Mouse (Mus musculus) embryonic facial prominence, embryonic 10.5 days (tissue): ENCODE results near the gene Serpini1. TPM values are rescaled to one million over a fixed set of nuclear protein-coding genes. Genes with fewer than 3 reads are reported as not detected.
"Not testable (repeated sequence)": the region's sequence is repeated elsewhere in the genome, so short reads cannot be mapped to it uniquely, and the experiment has no call there.

ENCODE experiments used
- DNase-seq: peaks from one replicate; pipeline ENCODE4 v3.0.0-alpha.2; 2017; ENCODE audit warnings: low spot score
- H3K27ac ChIP-seq: fragments of 300-500 bp; sonication (generic); replicated peaks from 2 replicates; pipeline ENCODE4 v1.5.1; 2016; ENCODE audit warnings: mild to moderate bottlenecking
- H3K27me3 ChIP-seq: fragments of 300-500 bp; sonication (generic); replicated peaks from 2 replicates; pipeline ENCODE4 v1.6.1; 2016; ENCODE audit warnings: low read depth, mild to moderate bottlenecking; ENCODE audit not compliant: poor library complexity, severe bottlenecking
- H3K36me3 ChIP-seq: fragments of 300-500 bp; sonication (generic); replicated peaks from 2 replicates; pipeline ENCODE4 v1.6.1; 2016; ENCODE audit warnings: mild to moderate bottlenecking, moderate library complexity
- H3K4me1 ChIP-seq: fragments of 300-500 bp; sonication (generic); 2 replicates; pipeline ENCODE4 v1.6.1; 2016
- H3K4me3 ChIP-seq: fragments of 300-500 bp; sonication (generic); 2 replicates; pipeline ENCODE4 v1.5.1; 2016; ENCODE audit warnings: mild to moderate bottlenecking, moderate library complexity
- H3K9me3 ChIP-seq: fragments of 300-500 bp; sonication (generic); 2 replicates; pipeline ENCODE4 v1.6.1; 2016; ENCODE audit warnings: mild to moderate bottlenecking
- WGBS: fragments of 180-500 bp; shearing (Covaris S2); methylation state at CpG from one replicate; pipeline ENCODE4 v1.1.7; 2016; 5-methylcytosine and 5-hydroxymethylcytosine counted together
- polyA plus RNA-seq: library from polyadenylated mRNA; unstranded; fragments of >200 nt; fragmentation: Nextera tagmentation; extraction: Ambion mirVana; gene quantifications from 2 replicates; pipeline ENCODE4 v1.2.1, GENCODE M21; 2016

Gene Serpini1
- polyA plus RNA-seq, 1 experiment from 2014 or later: 7.4 TPM

DNA sequence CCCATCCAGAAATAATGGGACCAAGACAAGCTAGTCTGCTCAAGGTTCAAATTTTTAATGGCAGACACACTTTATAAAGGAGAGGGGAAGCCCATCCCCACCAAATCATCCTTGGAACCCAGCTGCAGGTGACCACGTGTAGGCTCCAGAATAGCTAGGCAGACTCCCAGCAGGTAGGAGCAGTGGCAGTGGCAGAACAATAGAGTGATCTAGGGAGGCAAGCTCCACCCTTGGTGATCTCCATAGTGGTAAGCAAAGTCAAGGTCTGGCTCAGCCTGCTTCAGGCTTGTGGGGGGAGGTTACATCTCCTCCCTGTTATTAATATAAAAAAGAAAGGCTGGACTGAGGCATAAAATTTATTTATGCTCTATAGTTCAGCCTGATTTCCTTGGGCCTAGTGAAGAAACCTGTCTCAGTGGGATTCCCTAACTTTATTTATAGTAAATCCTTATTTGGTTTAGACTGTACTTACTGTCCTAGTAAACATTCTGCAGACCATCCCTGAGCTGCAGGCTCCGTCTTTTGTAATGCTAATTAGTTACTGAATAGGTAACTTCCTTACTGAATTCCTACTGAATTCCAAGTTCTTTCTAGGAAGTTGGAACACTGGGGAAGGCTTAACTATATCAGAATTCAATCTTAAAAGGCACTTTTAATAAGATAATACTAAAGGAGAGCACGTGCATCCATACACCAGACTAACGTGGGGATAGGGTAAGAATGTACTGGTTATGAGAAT is 93.2 kb downstream of the Serpini1 start:
- not testable (repeated sequence) for DNase-seq, H3K4me1 ChIP-seq, H3K36me3 ChIP-seq, H3K4me3 ChIP-seq, H3K9me3 ChIP-seq, H3K27ac ChIP-seq, H3K27me3 ChIP-seq
- WGBS: 66% methylated on average over 4 of the region's 4 CpGs

DNA sequence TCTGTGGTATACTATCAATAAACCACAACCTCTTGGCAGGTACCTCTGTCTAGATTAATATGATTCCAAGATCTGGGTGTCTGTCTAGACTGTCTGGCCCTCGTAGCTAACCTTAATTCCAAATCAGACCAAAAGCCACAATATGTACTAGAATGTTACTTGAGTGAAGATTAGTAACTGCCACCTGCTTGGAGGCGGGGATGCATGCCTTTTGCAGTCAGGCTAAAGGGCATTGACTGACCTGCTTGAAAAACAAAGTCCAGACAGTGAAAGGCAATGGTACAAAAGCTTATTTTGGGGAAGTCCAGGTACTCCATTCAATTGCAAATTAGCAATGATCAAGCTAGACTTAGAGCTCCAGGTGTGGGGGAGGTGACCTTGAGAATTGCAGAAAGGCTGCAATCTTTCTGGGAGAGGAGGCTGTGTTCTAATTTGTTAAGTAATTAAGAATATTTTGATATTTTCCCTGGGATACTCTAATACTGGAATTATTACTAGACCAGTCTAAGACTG is 94.3 kb downstream of the Serpini1 start:
- 82% methylated on average over 2 of the region's 2 CpGs for WGBS
- DNase-seq: no peak
- Histone ChIP-seq H3K27ac (no peak overlapping the region), H3K4me1 (no peaks in the 10 kb centered on the region), H3K9me3 (no peaks in the 10 kb centered on the region), H3K36me3 (no peaks in the 10 kb centered on the region), H3K4me3 (no peak overlapping the region), H3K27me3 (no peaks in the 10 kb centered on the region)

DNA sequence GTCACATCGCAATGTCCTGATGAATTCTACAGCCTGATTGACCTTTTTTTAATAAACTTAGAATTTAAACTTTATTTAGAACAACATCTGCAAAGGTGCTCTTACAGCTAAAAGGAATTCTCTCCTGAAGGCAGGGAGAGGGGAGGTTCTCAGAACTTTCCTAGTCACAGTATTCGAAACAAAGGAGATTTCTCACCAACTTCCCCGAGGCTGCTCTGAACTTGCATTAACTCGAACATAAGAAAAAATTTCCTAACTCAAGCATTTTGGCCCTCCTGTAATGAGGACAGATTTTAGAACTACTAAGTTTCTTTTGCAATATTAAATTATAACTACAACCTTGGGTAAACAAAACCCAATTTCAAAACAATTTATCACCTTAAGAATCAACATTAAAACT is 96.6 kb downstream of the Serpini1 start:
- 62% methylated on average over 4 of the region's 4 CpGs for WGBS
- H3K27ac ChIP-seq, H3K9me3 ChIP-seq, H3K27me3 ChIP-seq, DNase-seq, H3K36me3 ChIP-seq, H3K4me1 ChIP-seq, H3K4me3 ChIP-seq: not testable (repeated sequence)

DNA sequence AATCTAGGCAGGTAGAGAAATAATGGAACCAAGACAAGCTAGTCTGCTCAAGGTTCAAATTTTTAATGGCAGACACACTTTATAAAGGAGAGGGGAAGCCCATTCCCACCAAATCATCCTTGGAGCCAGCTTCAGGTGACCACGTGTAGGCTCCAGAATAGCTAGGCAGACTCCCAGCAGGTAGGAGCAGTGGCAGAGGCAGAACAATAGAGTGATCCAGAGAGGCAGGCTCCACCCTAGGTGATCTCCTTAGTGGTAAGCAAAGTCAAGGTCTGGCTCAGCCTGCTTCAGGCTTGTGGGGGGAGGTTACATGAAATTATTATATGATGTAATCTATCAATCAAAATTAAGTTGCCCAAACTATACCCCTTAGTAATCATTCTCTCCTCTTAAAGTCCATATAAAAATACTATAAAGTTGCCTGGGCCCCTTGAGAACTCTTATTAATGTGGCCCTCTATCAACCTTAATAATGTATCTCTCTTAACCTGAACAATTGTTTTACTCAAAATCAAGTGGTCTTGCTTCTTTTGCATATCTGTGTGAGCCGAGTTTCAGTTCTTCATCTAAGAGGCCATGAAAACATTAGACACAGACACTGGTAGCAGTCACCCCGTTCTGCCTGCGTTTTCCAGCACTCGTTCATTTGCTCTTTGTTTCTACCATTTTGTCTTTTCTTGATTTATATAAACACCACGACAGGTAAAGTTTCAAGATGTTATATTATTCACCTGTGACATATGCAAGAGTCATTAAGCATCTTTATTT is 98.4 kb downstream of the Serpini1 start:
- Histone ChIP-seq H3K4me1 (no peaks in the 10 kb centered on the region), H3K27me3 (no peaks in the 10 kb centered on the region), H3K4me3 (no peak overlapping the region), H3K9me3 (no peaks in the 10 kb centered on the region), H3K27ac (no peak overlapping the region), H3K36me3 (no peaks in the 10 kb centered on the region)
- DNase-seq: no peak
- 77% methylated on average over 6 of the region's 6 CpGs for WGBS

DNA sequence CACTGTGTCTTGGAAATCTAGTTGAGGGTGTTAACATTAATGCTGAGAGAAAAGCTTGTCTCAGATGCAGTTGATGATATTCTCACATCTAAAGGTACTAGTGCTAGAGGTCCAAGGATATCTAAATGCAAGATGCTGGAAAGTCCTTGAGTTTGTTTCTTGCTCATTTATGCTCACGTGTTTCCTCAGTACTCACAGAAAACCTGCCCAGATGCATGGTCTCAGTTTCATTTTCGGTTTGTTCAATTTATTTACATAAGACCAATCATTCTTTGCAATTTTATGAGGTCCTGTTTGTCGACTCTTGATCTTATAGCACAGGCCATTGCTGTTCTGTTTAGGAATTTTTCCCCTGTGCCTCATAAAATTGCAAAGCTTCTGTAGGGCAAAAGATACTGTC is 109.6 kb downstream of the Serpini1 start:
- no peaks in the 10 kb centered on the region for H3K4me1 ChIP-seq
- no peaks in the 10 kb centered on the region for H3K36me3 ChIP-seq

DNA sequence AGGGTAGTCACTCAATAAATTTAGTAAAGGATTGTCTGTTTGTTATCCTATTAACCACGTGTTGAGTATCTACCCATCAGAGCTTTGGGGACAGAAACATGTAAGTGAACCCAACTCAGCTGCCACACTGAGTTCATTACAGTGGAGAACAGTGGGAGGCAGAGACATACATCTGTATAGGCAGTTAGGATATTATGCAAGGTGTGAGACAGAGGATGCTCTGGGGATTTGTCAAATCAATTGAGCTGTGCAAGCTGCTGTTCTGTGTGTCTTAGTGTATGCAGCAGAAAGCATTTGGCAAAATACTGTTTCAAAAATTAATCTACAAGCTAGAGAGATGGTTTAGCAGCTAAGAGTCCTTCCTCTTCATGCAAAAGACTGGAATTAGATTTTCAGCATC is 113.1 kb downstream of the Serpini1 start:
- H3K9me3 ChIP-seq: no peaks in the 10 kb centered on the region
- no peak overlapping the region for H3K4me3 ChIP-seq
- no peaks in the 10 kb centered on the region for H3K4me1 ChIP-seq
- WGBS: 67% methylated on average over 1 of the region's 1 CpGs
- no peak overlapping the region for H3K27ac ChIP-seq
- DNase-seq: no peak
- no peaks in the 10 kb centered on the region for H3K36me3 ChIP-seq
- no peaks in the 10 kb centered on the region for H3K27me3 ChIP-seq

More for the DNA sequence above, 109.6 kb downstream of the Serpini1 start:
- no peak overlapping the region for H3K4me3 ChIP-seq
- no peak overlapping the region for H3K27ac ChIP-seq
- no peaks in the 10 kb centered on the region for H3K27me3 ChIP-seq
- 87% methylated on average over 3 of the region's 3 CpGs for WGBS
- H3K9me3 ChIP-seq: no peaks in the 10 kb centered on the region
- no peak for DNase-seq

DNA sequence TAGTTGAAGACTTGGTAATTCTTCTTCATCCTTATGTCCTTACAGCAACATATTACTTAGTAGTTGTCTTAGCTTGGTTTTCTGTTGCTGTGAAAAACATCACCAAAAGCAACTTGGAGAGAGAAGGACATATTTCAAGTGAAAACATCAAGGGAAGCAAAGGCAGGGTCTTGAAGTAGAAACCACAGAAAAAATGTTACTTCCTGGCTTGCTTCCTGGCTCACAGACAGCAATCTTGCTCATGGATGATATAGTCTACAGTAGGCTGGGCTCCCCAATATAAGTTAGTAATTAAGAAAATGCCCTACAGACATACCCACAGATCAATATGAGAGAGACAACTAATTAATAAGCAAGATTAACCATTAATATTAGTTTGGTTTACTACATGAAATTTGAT is 125.5 kb downstream of the Serpini1 start:
- Histone ChIP-seq H3K27me3 (no peaks in the 10 kb centered on the region), H3K9me3 (no peaks in the 10 kb centered on the region), H3K4me3 (no peak overlapping the region), H3K36me3 (no peaks in the 10 kb centered on the region), H3K27ac (no peak overlapping the region), H3K4me1 (no peaks in the 10 kb centered on the region)
- DNase-seq: no peak

DNA sequence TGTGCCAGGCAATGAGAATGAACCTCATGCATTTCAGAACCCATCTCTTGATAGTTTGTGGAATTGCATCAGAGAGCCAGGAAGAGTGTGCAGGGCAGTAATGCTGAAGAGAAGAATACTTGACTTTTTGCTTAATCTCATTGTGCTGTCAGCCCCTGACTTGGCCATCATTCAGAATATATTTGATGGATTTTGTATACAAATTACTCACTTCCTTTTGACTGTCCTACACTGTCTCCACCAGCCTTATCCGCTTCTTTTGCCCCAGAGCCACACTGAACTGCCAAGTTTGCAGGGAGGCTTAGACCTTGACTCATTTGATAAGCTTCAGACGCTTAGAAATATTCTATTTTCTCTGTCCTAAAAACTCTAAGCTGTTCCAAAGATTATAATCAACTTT is 129.4 kb downstream of the Serpini1 start:
- Histone ChIP-seq H3K27ac (no peak overlapping the region), H3K36me3 (no peaks in the 10 kb centered on the region), H3K27me3 (no peaks in the 10 kb centered on the region), H3K4me3 (no peak overlapping the region), H3K4me1 (no peaks in the 10 kb centered on the region), H3K9me3 (no peaks in the 10 kb centered on the region)
- no peak for DNase-seq
- WGBS: 87% methylated on average over 2 of the region's 2 CpGs

DNA sequence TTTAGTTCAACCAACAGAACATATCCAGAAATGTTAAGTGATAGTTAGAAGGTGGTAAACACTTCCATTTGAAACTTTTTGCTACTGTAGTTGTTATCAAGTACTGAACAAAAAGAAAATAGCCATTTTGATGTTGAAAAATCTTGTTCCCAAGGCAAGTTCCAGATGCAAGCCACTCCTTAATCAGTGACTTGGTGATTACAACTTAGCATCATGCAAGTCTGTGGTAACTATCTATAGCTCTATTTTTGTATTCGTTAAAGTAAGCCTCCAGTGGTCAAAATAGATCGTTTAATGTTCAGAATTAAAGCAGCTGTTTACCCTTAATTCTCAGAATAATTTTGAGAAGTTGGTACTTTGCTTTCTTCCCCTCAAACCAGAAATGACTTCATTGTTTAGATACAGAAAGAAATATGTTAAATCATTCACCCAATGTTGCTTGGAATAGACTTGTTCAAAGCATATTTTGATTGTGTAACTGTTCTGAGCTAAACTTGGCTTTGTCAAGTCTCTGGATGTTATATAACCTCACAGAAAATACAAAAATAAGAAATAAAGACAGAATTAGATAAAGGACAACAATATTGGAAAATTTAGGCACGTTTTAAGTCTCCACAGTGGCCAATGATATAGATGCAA is 130.0 kb downstream of the Serpini1 start:
- no peaks in the 10 kb centered on the region for H3K9me3 ChIP-seq
- H3K36me3 ChIP-seq: no peaks in the 10 kb centered on the region
- H3K27me3 ChIP-seq: no peaks in the 10 kb centered on the region
- no peak overlapping the region for H3K27ac ChIP-seq
- 79% methylated on average over 3 of the region's 3 CpGs for WGBS
- H3K4me1 ChIP-seq: no peaks in the 10 kb centered on the region
- no peak for DNase-seq
- no peak overlapping the region for H3K4me3 ChIP-seq

DNA sequence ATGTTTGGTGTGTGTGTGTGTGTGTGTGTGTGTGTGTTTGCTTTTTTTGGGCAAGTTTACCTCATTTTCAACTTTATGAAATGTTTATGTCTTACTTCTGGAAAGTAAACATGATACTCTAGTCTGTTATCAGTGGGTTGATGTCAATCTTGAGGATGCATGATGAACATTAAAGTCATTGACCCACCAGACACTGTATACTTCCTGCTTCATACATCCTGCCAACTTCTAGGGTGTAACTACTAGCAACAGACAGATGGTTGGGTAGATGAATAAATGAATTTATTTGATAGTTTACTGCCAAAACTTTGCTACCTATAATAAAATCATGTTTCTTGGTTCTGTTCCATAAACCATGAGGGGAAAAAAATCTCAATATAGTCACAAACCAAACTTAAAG is 133.0 kb downstream of the Serpini1 start:
- no peak overlapping the region for H3K27ac ChIP-seq
- no peak overlapping the region for H3K4me3 ChIP-seq
- H3K4me1 ChIP-seq: no peaks in the 10 kb centered on the region
- H3K36me3 ChIP-seq: no peaks in the 10 kb centered on the region
- DNase-seq: no peak
- H3K9me3 ChIP-seq: no peaks in the 10 kb centered on the region
- no peaks in the 10 kb centered on the region for H3K27me3 ChIP-seq

DNA sequence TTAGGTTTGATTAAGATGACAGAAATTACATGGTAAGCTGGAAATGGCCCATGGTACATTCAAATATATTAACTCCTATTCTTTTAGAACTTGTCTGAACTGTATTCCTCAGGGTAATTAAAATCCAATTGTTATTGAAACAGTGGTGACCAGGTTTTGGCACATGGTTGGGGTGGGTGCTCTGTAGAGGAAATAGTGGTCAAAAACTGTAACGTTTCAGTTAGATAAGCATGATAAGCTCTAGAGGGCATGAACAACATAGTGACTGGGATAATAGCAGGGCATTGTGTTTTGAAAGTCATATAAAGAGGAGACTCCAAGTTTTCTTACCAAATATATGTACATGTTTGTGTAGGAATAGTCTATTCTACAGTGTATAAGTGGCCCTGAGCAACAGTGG is 134.7 kb downstream of the Serpini1 start:
- Histone ChIP-seq H3K4me1 (no peaks in the 10 kb centered on the region), H3K9me3 (no peaks in the 10 kb centered on the region), H3K36me3 (no peaks in the 10 kb centered on the region), H3K27ac (no peak overlapping the region), H3K27me3 (no peaks in the 10 kb centered on the region), H3K4me3 (no peak overlapping the region)
- no peak for DNase-seq
- 78% methylated on average over 1 of the region's 1 CpGs for WGBS
